Mouse (Mus musculus): ENCODE results near the gene Brms1. TPM values are rescaled to one million over a fixed set of nuclear protein-coding genes. Genes with fewer than 3 reads are reported as not detected.

The Brms1 gene
- polyA plus RNA-seq, 1 experiment from 2014 or later, result 43.5 TPM

- Histone ChIP-seq H3K27ac (replicated peaks) (no peak overlapping the region), H3K4me3 (peak overlapping the region; percentile 43; the same call in 1 of the 2 replicates), H3K4me1 (replicated peaks) (peaks cover 69% of the 10 kb centered on the region), H3K27me3 (peaks cover 70% of the 10 kb centered on the region), H3K9ac (0 out of 2 replicates have a peak overlapping the region, but pooled peaks have one; percentile 77), H3K4me2 (peak overlapping the region; percentile 76), H3K36me3 (no peaks in the 10 kb centered on the region), H3K9me3 (no peaks in the 10 kb centered on the region)
- ATAC-seq (ENCODE audit: low read depth), result no peak
- WGBS, result 82% methylated on average over 5 of the region's 5 CpGs
Measured at GRCm38 (mm10) chr19:5069486-5069885, 28.3 kb downstream of the Brms1 start.

GRCm38 (mm10) chr19:5069978-5070377 lies 28.8 kb downstream of the Brms1 start:
- peak overlapping the region; percentile 8; the same call in 1 of the 2 replicates for H3K9ac ChIP-seq
- H3K9me3 ChIP-seq, result no peaks in the 10 kb centered on the region
- peak overlapping the region; percentile 43; the same call in 1 of the 2 replicates for H3K4me3 ChIP-seq
- peak overlapping the region; percentile 76 for H3K4me2 ChIP-seq
- no peak for ATAC-seq (ENCODE audit: low read depth)
- H3K27me3 ChIP-seq, result peaks cover 70% of the 10 kb centered on the region
- 84% methylated on average over 7 of the region's 7 CpGs for WGBS
- no peak overlapping the region for H3K27ac ChIP-seq (replicated peaks)
- H3K4me1 ChIP-seq (replicated peaks), result peaks cover 68% of the 10 kb centered on the region
- H3K36me3 ChIP-seq, result no peaks in the 10 kb centered on the region

- H3K27me3 ChIP-seq, result peaks cover 65% of the 10 kb centered on the region
- H3K4me1 ChIP-seq (replicated peaks), result peaks cover 62% of the 10 kb centered on the region
- H3K9ac ChIP-seq, result peak overlapping the region; percentile 68
- H3K4me2 ChIP-seq, result peak overlapping the region; percentile 76
- no peaks in the 10 kb centered on the region for H3K9me3 ChIP-seq
- 10% methylated on average over 11 of the region's 11 CpGs for WGBS
- peak; percentile 0; the same call in 1 of the 2 replicates for ATAC-seq (ENCODE audit: low read depth)
- peak overlapping the region; percentile 43 for H3K4me3 ChIP-seq
- peak overlapping the region; percentile 79 for H3K27ac ChIP-seq (replicated peaks)
- no peaks in the 10 kb centered on the region for H3K36me3 ChIP-seq
Measured at GRCm38 (mm10) chr19:5071077-5071476, 29.9 kb downstream of the Brms1 start.

- Histone ChIP-seq H3K4me3 (peak overlapping the region; percentile 43), H3K9me3 (no peaks in the 10 kb centered on the region), H3K27ac (replicated peaks) (peak overlapping the region; percentile 79), H3K4me2 (peak overlapping the region; percentile 76), H3K27me3 (peaks cover 62% of the 10 kb centered on the region), H3K4me1 (replicated peaks) (peaks cover 62% of the 10 kb centered on the region), H3K36me3 (no peaks in the 10 kb centered on the region), H3K9ac (peak overlapping the region; percentile 68)
- WGBS, result under 1% methylated on average over 39 of the region's 40 CpGs
- ATAC-seq (ENCODE audit: low read depth), result peak; percentile 78
Measured at GRCm38 (mm10) chr19:5071545-5072369, 30.6 kb downstream of the Brms1 start.

GRCm38 (mm10) chr19:5072389-5073019 lies 31.4 kb downstream of the Brms1 start:
- H3K9ac ChIP-seq, result peak overlapping the region; percentile 68
- peaks cover 55% of the 10 kb centered on the region for H3K27me3 ChIP-seq
- peaks cover 56% of the 10 kb centered on the region for H3K4me1 ChIP-seq (replicated peaks)
- peak overlapping the region; percentile 76 for H3K4me2 ChIP-seq
- no peaks in the 10 kb centered on the region for H3K9me3 ChIP-seq
- 3% methylated on average over 20 of the region's 20 CpGs for WGBS
- H3K27ac ChIP-seq (replicated peaks), result peak overlapping the region; percentile 39
- peak; percentile 7 for ATAC-seq (ENCODE audit: low read depth)
- H3K4me3 ChIP-seq, result peak overlapping the region; percentile 43
- H3K36me3 ChIP-seq, result no peaks in the 10 kb centered on the region

GRCm38 (mm10) chr19:5073028-5073427 lies 31.9 kb downstream of the Brms1 start:
- ATAC-seq (ENCODE audit: low read depth), result no peak
- peak overlapping the region; percentile 43 for H3K4me3 ChIP-seq
- peak overlapping the region; percentile 76 for H3K4me2 ChIP-seq
- no peak overlapping the region; the same call in 1 of the 2 replicates for H3K27ac ChIP-seq (replicated peaks)
- no peak overlapping the region for H3K9ac ChIP-seq
- 2% methylated on average over 15 of the region's 15 CpGs for WGBS
- H3K27me3 ChIP-seq, result peaks cover 51% of the 10 kb centered on the region
- no peaks in the 10 kb centered on the region for H3K36me3 ChIP-seq
- H3K4me1 ChIP-seq (replicated peaks), result peaks cover 50% of the 10 kb centered on the region
- no peaks in the 10 kb centered on the region for H3K9me3 ChIP-seq

GRCm38 (mm10) chr19:5073518-5073917 lies 32.4 kb downstream of the Brms1 start:
- H3K4me3 ChIP-seq, result no peak overlapping the region
- peaks cover 47% of the 10 kb centered on the region for H3K27me3 ChIP-seq
- H3K27ac ChIP-seq (replicated peaks), result no peak overlapping the region
- no peak overlapping the region for H3K4me2 ChIP-seq
- H3K36me3 ChIP-seq, result no peaks in the 10 kb centered on the region
- 40% methylated on average over 5 of the region's 5 CpGs for WGBS
- peaks cover 45% of the 10 kb centered on the region for H3K4me1 ChIP-seq (replicated peaks)
- no peaks in the 10 kb centered on the region for H3K9me3 ChIP-seq
- H3K9ac ChIP-seq, result no peak overlapping the region
- no peak for ATAC-seq (ENCODE audit: low read depth)

- WGBS, result 98% methylated on average over 1 of the region's 1 CpGs
- H3K27me3 ChIP-seq, result peaks cover 68% of the 10 kb centered on the region
Measured at GRCm38 (mm10) chr19:5079279-5079678, 38.1 kb downstream of the Brms1 start.

GRCm38 (mm10) chr19:5082005-5082404 lies 40.9 kb downstream of the Brms1 start:
- Histone ChIP-seq H3K27ac (replicated peaks) (no peak overlapping the region), H3K36me3 (no peaks in the 10 kb centered on the region), H3K4me3 (no peak overlapping the region), H3K4me2 (no peak overlapping the region), H3K9me3 (no peaks in the 10 kb centered on the region), H3K27me3 (peaks cover 76% of the 10 kb centered on the region), H3K9ac (no peak overlapping the region), H3K4me1 (replicated peaks) (peaks cover 13% of the 10 kb centered on the region; the same call in 1 of the 2 replicates)
- no peak for ATAC-seq (ENCODE audit: low read depth)
- 65% methylated on average over 18 of the region's 18 CpGs for WGBS

More at GRCm38 (mm10) chr19:5079279-5079678, 38.1 kb downstream of the Brms1 start:
- Histone ChIP-seq H3K27ac (replicated peaks) (no peak overlapping the region), H3K4me3 (no peak overlapping the region), H3K9me3 (no peaks in the 10 kb centered on the region), H3K36me3 (no peaks in the 10 kb centered on the region), H3K9ac (no peak overlapping the region), H3K4me2 (no peak overlapping the region), H3K4me1 (replicated peaks) (no peaks in the 10 kb centered on the region)
- ATAC-seq (ENCODE audit: low read depth), result no peak

GRCm38 (mm10) chr19:5082596-5082995 lies 41.4 kb downstream of the Brms1 start:
- Histone ChIP-seq H3K4me3 (no peak overlapping the region), H3K4me2 (no peak overlapping the region), H3K27ac (replicated peaks) (no peak overlapping the region), H3K36me3 (no peaks in the 10 kb centered on the region), H3K27me3 (peaks cover 76% of the 10 kb centered on the region), H3K9ac (no peak overlapping the region), H3K9me3 (no peaks in the 10 kb centered on the region), H3K4me1 (replicated peaks) (peaks cover 18% of the 10 kb centered on the region)
- ATAC-seq (ENCODE audit: low read depth), result no peak
- 68% methylated on average over 24 of the region's 24 CpGs for WGBS

- Histone ChIP-seq H3K4me1 (replicated peaks) (peaks cover 27% of the 10 kb centered on the region), H3K4me2 (peak overlapping the region; percentile 78), H3K9me3 (no peaks in the 10 kb centered on the region), H3K36me3 (no peaks in the 10 kb centered on the region), H3K27ac (replicated peaks) (no peak overlapping the region), H3K27me3 (peaks cover 74% of the 10 kb centered on the region), H3K9ac (peak overlapping the region; percentile 78), H3K4me3 (peak overlapping the region; percentile 54)
- no peak for ATAC-seq (ENCODE audit: low read depth)
- 69% methylated on average over 3 of the region's 3 CpGs for WGBS
Measured at GRCm38 (mm10) chr19:5083961-5084833, 43.0 kb downstream of the Brms1 start.
